Mouse (Mus musculus) C2C12 (cell line): Measurements from ENCODE around the gene Grid2. TPM values are rescaled to one million over a fixed set of nuclear protein-coding genes. Genes with fewer than 3 reads are reported as not detected.

ENCODE experiments used
- H3K27me3 ChIP-seq: one replicate; pipeline ENCODE4 v1.6.1; 2011; ENCODE audit not compliant: control insufficient read depth, insufficient read depth, insufficient read length
- H3K36me3 ChIP-seq: one replicate; pipeline ENCODE4 v1.6.1; 2011; ENCODE audit not compliant: control insufficient read depth, insufficient read depth
- H3K4me3 ChIP-seq: one replicate; pipeline ENCODE4 v1.5.1; 2011; ENCODE audit warnings: mild to moderate bottlenecking, control low read depth; ENCODE audit not compliant: poor library complexity, insufficient read depth, severe bottlenecking
- H3K79me2 ChIP-seq: one replicate; pipeline ENCODE4 v1.6.1; 2011; ENCODE audit not compliant: control insufficient read depth, insufficient read depth
- H3K79me3 ChIP-seq: one replicate; pipeline ENCODE4 v1.6.1; 2011; ENCODE audit warnings: low read depth, control low read depth
- H3ac ChIP-seq: one replicate; pipeline ENCODE3; 2011; ENCODE audit warnings: low read depth; ENCODE audit not compliant: control insufficient read depth, insufficient read length
- CEBPB ChIP-seq: IDR thresholded peaks from one replicate; pipeline ENCODE4 v1.6.1; 2011; ENCODE audit warnings: low read depth, mild to moderate bottlenecking, control low read depth, moderate library complexity
- CTCF ChIP-seq: IDR thresholded peaks from one replicate; pipeline ENCODE4 v1.5.1; 2011; ENCODE audit not compliant: control insufficient read depth, insufficient read depth, insufficient read length
- FOSL1 ChIP-seq: IDR thresholded peaks from one replicate; pipeline ENCODE4 v1.8.0; 2011; ENCODE audit warnings: mild to moderate bottlenecking, low read length; ENCODE audit not compliant: poor library complexity, insufficient read depth, severe bottlenecking
- MAX ChIP-seq: IDR thresholded peaks from one replicate; pipeline ENCODE4 v1.6.1; 2011; ENCODE audit warnings: mild to moderate bottlenecking, control low read depth
- MYOD1 ChIP-seq: IDR thresholded peaks from one replicate; pipeline ENCODE4 v1.6.1; 2011; ENCODE audit warnings: low read depth; ENCODE audit not compliant: control insufficient read depth, insufficient read length
- MYOG ChIP-seq: IDR thresholded peaks from one replicate; pipeline ENCODE4 v1.6.1; 2011; ENCODE audit not compliant: control insufficient read depth, insufficient read length; ENCODE audit errors: extremely low read depth
- USF1 ChIP-seq: IDR thresholded peaks from one replicate; pipeline ENCODE4 v1.6.1; 2011; ENCODE audit warnings: low read depth, mild to moderate bottlenecking, control low read depth, moderate library complexity
- polyA plus RNA-seq: library from polyadenylated mRNA; unstranded; fragments of >200 nt; fragmentation: generic; extraction: Trizol; gene quantifications from one replicate; pipeline ENCODE4 v1.2.1, GENCODE M21; 2012; ENCODE audit warnings: missing spikeins

The Grid2 gene
- polyA plus RNA-seq, 1 experiment, result not detected

GRCm38 (mm10) chr6:64568599-64568998 lies 1312.9 kb downstream of the Grid2 start:
- no peaks in the 10 kb centered on the region for H3K79me2 ChIP-seq
- H3K4me3 ChIP-seq, result no peak overlapping the region
- TF ChIP-seq MYOD1 (no peak), MYOG (no peak), FOSL1 (no peak), CTCF (no peak), USF1 (no peak), CEBPB (no peak), MAX (no peak)
- no peaks in the 10 kb centered on the region for H3K27me3 ChIP-seq
- H3K36me3 ChIP-seq, result no peaks in the 10 kb centered on the region
- no peak overlapping the region for H3ac ChIP-seq
- H3K79me3 ChIP-seq, result no peaks in the 10 kb centered on the region

- H3K27me3 ChIP-seq, result no peaks in the 10 kb centered on the region
- TF ChIP-seq USF1 (no peak), CEBPB (no peak), MAX (no peak), CTCF (no peak), MYOD1 (no peak), FOSL1 (no peak), MYOG (no peak)
These were observed 1325.7 kb downstream of the Grid2 start for GRCm38 (mm10) chr6:64581338-64581737.

GRCm38 (mm10) chr6:64588487-64589205 lies 1333.0 kb downstream of the Grid2 start:
- no peaks in the 10 kb centered on the region for H3K79me2 ChIP-seq
- no peak overlapping the region for H3K4me3 ChIP-seq
- no peak overlapping the region for H3ac ChIP-seq
- no peaks in the 10 kb centered on the region for H3K79me3 ChIP-seq
- no peak for TF ChIP-seq MYOD1
- no peak for TF ChIP-seq MYOG
- TF ChIP-seq MAX, result no peak
- no peak for TF ChIP-seq USF1
- TF ChIP-seq CTCF, result no peak
- no peak for TF ChIP-seq FOSL1
- TF ChIP-seq CEBPB, result no peak
- H3K27me3 ChIP-seq, result no peaks in the 10 kb centered on the region
- no peaks in the 10 kb centered on the region for H3K36me3 ChIP-seq

More at GRCm38 (mm10) chr6:64581338-64581737, 1325.7 kb downstream of the Grid2 start:
- H3K36me3 ChIP-seq, result no peaks in the 10 kb centered on the region
- H3K79me3 ChIP-seq, result no peaks in the 10 kb centered on the region
- no peaks in the 10 kb centered on the region for H3K79me2 ChIP-seq
- no peak overlapping the region for H3ac ChIP-seq
- no peak overlapping the region for H3K4me3 ChIP-seq

GRCm38 (mm10) chr6:64596261-64596660 lies 1340.6 kb downstream of the Grid2 start:
- Histone ChIP-seq H3ac (no peak overlapping the region), H3K4me3 (no peak overlapping the region), H3K36me3 (no peaks in the 10 kb centered on the region), H3K27me3 (no peaks in the 10 kb centered on the region), H3K79me3 (no peaks in the 10 kb centered on the region), H3K79me2 (no peaks in the 10 kb centered on the region)
- TF ChIP-seq MAX (no peak), MYOD1 (no peak), MYOG (no peak), FOSL1 (no peak), CEBPB (no peak), USF1 (no peak), CTCF (no peak)

- no peak overlapping the region for H3ac ChIP-seq
- H3K4me3 ChIP-seq, result no peak overlapping the region
- H3K79me2 ChIP-seq, result no peaks in the 10 kb centered on the region
- H3K36me3 ChIP-seq, result no peaks in the 10 kb centered on the region
- no peak for TF ChIP-seq MYOD1
- no peak for TF ChIP-seq CTCF
- no peak for TF ChIP-seq CEBPB
- TF ChIP-seq MAX, result no peak
- no peak for TF ChIP-seq MYOG
- no peak for TF ChIP-seq USF1
- TF ChIP-seq FOSL1, result no peak
- no peaks in the 10 kb centered on the region for H3K79me3 ChIP-seq
- no peaks in the 10 kb centered on the region for H3K27me3 ChIP-seq
These were observed 1341.2 kb downstream of the Grid2 start for GRCm38 (mm10) chr6:64596835-64597234.

GRCm38 (mm10) chr6:64598144-64598561 lies 1342.5 kb downstream of the Grid2 start:
- Histone ChIP-seq H3K79me3 (no peaks in the 10 kb centered on the region), H3K4me3 (no peak overlapping the region), H3K79me2 (no peaks in the 10 kb centered on the region), H3ac (no peak overlapping the region), H3K36me3 (no peaks in the 10 kb centered on the region), H3K27me3 (no peaks in the 10 kb centered on the region)
- no peak for TF ChIP-seq MYOD1
- no peak for TF ChIP-seq CTCF
- TF ChIP-seq CEBPB, result no peak
- no peak for TF ChIP-seq USF1
- no peak for TF ChIP-seq MAX
